Mouse (Mus musculus) WW6 (cell line): Measurements from ENCODE around the gene A930009A15Rik.

ENCODE experiments used
- DNase-seq: peaks from one replicate; pipeline ENCODE4 v3.0.0-alpha.2; 2013; ENCODE audit warnings: low read depth, low spot score

The A930009A15Rik gene

DNA sequence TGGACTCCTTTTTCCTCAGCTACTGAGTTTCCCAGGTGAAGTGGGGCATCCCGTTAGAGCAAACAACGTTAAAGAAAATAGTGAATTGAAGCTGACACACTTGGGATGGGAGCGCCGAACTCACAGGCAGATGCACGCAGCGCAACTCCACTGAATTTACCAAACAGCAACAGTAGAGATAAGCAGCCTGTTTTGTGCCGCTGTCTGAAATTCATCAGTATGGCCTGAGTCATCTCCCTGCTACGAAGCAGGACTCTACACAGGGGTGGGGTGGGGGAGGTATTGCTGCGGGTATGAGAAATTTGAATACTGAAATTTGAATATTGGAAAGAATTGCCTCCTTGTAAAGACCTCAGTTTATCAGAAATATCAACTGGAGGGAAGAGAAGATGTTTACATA, 12.2 kb downstream of the A930009A15Rik start:
- no peak for DNase-seq

DNA sequence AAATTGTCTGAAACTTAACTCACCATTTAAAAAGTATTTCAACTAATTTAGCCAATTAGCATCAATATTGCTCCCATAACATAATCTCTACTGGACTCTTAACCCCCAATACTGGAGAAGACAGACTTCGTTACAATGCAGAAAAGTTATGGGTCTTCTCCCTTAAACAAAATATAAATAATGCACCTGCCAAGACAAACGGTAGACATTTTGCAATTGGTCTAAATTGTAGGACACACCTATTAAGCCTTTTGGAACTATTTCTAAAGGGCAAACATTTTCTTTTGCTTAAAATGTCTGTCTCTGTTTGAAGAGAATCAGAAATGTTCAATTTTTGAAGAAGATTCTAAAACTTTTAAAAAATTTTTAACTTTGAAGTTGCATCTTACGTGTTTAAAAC, 13.3 kb downstream of the A930009A15Rik start:
- no peak for DNase-seq

DNA sequence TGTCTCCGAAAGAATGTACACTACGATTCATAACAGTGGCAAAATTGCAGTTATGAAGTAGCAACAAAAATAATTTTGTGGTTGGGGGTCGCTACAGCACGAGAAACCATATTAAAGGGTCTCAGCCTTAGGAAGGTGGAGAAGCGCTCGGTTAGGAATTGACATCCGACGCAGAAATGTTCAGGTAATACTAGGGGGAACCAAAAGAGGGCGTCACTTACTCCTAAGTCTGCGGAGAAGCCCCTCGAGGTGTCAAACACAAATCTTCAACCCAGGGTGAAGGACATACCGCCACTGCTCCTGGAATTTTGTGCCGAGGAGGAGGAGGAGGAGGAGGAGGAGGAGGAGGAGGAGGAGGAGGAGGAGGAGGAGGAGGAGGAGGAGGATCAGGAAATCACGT, 14.9 kb downstream of the A930009A15Rik start:
- no peak for DNase-seq

DNA sequence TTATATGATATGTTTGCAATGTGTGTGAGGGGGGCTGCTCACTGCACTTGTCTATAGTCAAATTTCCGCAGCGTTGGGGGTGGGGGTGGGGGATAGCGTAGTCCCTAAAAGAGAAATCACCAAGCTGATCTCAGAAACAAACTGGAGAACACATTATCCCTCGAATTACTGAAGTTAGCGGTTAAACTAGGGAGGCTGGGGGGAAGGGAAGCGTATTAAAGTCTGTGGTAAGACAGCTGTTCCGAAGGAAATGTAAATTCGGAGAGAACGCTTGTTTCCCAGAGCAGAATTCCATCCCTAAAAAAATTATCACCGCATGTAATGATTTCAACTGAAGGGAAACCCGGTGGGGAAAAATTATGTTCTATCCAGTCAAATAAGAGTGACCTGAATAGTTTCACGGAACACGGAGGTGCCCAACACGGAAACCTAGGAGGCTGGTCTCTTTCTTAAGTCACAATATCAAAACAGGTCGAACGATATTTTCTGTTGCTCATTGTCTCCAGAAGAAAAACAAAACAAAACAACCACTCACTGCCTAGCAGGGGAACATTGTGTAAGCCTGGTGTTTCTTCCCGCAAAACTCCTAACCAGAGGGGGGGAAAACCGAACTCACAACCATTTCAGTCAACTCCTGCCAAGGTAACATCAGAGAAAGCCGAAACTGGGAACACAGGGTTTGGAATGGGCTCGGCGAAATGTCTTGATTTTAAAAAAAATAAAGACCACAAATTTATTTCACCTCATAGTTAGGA, 15.9 kb downstream of the A930009A15Rik start:
- no peak for DNase-seq

DNA sequence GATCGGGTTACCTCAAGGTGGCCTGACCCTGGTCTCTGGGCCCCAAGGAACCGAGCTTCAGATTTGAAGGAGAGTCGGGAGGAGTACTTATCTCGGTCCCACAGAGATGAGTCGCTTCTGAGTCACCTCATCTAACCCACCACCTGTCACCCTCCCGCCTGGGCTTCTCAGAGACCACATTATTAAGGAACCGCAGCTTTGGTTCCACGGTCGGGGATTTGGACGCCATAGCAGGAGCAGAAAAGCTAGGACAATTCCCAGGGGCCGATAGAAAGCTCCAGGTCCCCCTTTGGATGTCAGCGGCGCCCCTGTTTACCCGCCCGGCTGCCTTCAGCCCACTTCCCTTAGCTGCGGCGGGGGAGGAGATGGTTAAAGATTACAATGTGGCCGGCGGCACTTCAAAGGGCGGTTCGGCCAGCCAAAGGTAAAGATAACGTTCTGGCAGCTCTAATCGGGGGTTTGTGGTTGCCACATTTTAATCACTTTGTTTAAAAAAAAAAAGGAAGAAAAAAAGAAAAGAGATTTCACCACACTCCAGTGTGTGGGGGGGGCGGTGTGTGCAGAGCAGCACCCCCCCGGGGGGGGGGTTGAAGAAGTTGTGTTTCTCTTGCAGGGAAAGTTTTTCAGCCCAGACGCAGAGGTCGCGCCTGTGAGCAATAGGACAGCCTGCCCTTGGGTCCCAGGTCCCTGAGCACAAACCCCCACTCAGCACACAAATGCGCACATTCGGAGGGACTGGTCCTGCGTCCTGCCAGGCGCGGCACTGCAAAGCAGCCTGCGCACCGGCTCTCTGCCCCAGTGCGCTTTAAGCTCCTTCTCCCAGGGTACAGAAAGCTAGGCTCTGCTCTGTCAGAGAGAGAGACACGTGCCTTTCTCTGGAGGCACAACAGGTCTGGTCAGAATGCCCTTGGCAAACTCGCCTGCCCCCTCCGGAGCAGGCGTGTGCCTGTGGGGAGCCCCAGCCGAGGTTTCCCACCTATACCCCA, 16.8 kb downstream of the A930009A15Rik start:
- DNase-seq, result peak; percentile 16

DNA sequence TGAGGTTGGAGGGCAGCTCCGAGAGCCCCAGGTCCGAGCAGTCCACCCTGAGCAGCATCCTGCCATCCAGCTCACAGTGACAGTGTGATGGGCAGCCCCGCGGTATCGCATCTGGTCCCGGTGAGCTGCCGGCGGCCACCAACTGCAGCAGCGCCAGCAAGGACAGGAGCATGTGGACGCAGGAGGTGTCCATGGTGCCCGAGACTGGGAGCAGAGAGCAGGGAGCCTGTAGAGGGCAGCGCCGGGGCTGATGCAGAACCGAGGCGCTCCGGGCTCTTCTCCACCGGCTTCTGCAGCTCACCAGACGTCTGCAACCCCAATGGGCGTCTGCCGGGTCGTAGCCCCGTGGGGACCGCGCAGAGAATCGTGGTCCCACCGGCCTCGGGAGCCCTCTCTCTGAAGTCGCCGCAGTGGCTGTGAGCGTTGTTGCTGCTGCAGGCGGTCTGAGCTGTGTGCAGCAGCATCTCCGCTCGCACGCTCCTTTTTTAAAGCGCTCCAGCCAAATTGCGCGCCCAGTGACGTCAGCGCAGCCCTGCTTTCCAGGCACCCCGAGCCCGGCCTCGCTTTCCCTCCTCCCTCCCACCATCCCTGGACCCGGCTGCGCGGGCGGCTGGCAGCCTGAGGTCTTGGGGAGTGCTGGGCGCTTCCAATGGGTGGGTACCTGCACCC, 17.6 kb downstream of the A930009A15Rik start, which contains the start of gene Lgr5:
Gene Lgr5, minus strand, starts transcription at position 480 of the 669 bp plus-strand sequence.
- DNase-seq, result peak; percentile 38

DNA sequence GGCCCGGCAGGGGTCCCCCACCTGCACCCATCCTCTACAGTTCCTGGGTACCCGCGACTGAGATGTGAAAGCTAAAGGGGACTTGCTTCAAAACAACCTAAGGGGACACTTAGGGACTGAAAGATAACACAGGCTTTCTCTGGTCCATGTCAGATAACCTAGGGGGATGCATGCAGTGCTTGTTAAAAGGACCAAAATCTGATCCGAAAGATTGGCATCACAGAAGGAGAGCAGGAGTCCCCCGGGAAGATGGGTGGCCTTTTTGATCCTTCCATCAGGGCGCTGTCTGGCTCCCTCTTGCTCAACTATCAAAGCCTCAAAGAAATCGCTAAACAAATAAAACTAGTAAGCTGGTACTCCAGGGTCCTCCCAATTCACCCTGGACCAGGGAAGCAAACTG, 18.2 kb downstream of the A930009A15Rik start:
- DNase-seq, result no peak

DNA sequence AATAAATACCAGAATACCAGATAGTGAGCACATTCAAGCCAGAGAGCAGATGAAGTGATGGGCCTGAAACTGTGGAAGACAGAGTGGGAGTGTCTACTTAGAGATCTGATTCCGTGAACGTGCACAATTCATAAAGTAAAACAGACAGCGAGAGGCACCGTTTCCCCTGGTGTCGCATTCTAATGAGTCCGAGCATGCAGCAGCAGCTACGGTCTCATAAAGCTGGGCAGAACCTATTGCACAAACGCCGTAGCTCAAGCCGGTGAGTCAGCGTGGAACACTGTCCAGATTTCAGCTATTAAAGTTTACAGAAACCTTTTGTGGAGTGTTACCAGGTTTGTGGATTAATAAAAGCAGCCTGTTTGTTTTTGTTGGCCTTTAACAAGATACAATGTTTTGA, 23.4 kb downstream of the A930009A15Rik start:
- DNase-seq, result no peak

DNA sequence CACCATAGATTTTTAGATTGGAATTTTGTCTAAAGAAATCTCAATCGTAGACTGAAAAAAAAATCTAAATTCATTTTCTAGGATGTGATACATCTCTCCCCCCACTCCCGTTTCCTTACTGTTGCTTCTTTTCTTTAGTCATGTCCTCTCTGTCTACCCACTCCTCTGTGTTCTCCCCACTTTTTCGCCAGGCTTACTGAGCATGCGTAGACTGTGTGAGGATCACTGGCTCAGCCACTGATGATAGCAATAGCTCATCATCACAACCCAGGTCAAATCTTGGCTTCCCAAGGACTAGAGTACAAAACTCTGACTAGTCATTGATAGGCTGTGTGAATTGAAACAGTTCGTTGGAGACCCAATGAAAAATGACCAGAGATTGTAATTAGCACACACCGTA, 23.9 kb downstream of the A930009A15Rik start:
- DNase-seq, result no peak

DNA sequence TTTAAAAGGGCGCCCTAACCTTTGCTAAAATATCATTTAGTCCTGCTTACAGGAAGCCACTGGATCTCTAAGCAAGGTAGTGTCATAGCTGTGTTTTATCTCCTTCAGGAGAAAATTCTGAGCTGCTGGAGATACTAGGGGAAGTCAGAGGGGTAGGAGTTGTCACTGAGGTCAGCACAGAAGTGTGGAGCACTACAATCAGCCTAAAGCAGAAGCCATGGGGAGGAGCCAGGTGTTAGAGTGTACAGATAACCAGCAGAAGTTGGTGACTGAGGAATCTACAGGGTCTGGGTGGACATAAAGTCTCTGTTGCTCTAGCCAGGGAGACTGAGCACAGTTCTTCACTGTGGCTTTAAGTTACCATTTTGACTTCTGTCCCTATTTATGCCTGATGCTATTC, 26.0 kb downstream of the A930009A15Rik start:
- no peak for DNase-seq

DNA sequence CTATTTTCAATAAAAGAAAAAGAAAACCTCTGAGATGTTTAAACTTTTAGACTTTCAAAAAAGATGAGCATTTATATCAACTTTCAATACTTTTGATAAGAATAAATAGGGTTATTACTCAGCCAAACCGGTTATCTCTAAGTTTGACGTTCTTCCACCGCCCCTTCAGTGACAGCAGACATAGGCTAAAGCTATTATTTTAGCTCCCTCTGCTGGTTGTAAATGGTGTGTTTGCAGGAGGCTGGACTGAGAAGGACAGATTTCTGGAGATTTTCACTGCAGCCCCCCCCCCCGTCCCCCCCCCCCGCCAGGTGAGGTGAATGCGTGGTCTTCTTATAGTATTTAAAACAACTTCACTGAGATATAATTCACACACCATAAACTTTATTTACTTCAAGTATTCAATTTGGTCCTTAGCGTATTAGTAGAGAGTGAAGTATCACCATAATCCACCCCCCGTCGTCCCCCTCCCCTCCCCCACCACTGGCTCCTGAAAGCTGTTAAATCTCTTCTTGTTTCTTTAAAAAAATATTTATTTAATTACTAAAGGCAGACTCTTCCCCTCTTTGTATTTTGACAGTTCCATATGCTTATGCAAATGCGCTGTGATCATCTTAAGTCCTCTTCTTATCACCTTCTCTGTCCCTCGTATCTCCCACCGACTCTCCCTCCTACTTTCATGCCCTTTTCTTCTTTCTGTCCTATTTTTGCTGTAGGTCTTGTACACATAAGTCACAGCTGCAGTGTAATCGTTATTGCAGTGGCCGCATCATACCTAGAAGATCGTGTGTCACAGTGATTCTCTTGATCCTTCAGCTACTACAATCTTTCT, 47.9 kb downstream of the A930009A15Rik start:
- DNase-seq, result no peak

DNA sequence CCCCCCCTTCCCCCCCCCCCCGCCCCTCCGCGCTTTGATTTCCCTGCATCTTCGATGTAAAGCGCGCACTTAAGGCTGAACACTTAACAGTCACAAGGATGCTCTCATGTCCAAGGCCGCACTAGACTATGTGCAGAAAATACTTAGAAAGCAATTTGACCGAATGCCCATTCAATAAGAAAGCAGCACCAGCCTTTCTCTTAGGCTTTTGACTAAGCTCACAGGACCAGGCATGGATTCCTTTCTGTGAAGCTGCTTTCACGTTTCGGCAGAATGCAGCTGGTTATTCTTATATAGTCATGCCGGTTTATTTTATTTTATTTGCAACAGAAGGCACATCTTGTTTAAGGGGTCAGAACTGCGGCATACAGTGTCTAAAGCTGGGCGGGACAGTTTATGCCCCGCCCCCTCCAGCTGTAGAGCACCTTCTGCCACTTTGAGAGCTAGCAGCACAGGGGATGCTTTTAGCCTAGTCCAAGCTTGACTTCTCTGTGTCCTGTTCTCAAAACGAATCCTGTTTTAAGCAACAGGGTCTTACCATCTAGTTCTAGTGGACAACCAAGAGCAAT, 48.6 kb downstream of the A930009A15Rik start:
- no peak for DNase-seq

DNA sequence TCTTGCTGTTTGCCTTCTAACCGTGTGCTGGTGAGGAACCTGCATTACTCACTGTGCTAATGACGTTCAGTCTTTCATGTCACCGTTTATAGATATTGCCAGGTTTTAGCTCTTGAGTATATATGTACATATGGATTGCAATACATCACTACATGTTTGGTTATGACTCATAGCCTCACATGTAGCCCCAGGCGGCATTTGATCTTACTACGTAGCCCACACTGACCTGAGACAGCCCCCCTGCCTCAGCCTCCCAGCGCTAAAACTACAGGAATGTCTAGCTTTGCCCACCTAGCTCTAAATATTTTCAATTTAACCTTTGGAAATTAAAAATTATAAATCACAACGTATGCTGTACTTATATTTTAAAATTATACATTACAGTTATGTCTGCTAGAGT, 53.7 kb downstream of the A930009A15Rik start:
- DNase-seq, result no peak

DNA sequence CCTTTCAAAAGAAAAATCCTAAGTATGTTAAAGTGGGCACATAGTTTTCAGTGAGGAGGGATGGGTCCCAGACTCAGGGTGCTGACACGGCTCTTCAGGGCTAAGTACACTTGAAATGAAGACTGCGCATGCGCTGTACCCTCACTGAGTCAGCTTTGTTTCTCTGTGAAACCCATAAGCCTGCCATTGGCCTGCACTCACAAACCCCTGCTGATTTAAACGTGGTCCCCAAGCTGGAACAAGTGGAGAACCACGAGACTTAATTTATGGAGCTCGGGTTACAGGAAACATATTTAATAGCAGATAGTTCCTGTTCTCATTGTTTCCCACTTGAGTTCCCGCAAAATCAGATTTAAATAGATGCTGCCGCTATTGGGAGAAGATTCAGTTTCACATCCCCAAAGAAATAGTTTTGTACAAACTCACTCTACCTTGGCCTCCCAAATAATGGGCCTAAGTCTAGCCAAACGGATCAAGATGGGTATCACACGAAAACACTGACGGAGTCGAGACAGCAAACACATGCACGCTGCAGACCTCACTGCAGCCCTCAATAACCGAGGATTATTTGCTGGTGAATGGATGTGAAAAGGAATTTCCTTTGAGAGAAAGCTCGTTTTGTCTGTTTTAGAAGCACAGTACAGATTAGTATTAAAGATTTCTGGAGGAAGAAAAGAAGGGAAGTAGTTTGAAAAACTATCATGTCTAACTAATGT, 54.3 kb downstream of the A930009A15Rik start:
- DNase-seq, result no peak

DNA sequence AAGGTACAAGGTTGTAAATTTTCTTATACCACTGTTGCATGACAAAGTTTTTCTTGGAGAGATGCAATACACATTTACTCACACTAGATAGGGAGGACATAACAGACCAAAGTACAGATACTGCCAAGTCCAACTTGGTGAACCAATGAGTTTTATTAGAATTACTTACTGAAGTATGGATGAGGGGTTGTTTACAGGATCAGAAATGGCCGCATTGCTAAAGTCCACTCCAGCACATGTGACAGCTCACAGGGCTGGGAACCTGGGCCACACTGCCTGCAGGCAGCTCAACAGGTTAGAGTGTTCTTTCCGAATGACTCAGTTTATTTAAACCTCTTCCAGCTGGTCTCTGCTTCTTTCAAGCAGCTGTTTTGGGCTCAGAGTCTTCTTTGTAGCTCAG, 55.2 kb downstream of the A930009A15Rik start:
- no peak for DNase-seq

DNA sequence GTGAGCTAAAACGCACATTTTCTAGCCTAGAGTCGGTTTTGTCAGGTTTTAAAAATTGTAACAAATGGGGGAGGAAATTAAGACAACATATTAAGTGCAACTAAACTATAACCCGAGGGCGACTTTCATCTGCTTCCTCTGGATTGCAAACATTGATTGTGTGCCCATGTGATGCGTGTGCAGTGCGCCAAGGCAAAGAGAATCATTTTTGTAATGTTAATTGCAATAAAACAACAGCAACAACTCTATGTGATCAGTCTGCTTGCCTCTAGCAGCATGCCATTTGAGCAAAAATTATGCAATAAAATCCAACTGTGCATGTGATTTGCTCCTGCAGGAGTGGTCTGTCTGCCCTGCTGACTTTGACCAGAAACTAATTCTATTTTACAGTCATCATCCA, 56.9 kb downstream of the A930009A15Rik start:
- no peak for DNase-seq
